18 mouse cellular contexts compared by ENCODE assay signal in genomic region chr15:95005121-95005824, GRCm38 (mm10).
DNase-seq lines count a peak whose midpoint lies in the region; ATAC-seq and TF ChIP-seq lines count a peak whose summit lies in the region.
"Had no signal": no experiment of that assay in that cellular context is flagged by ENCODE, and none has a peak within 500 bp of the region (broad histone marks: within the 10 kb centered on the region; RNA-seq: fewer than 3 reads in every experiment).

No protein-coding gene starts in this region.

- H3K27ac ChIP-seq in hindbrain, embryonic 14.5 days: 0 out of 2 replicates have a peak overlapping the region, but pooled peaks have one; percentile 39
- no peak overlapping the region for H3K27ac ChIP-seq in hindbrain, embryonic 10.5 days
- H3K27ac ChIP-seq in forebrain, postnatal 0 days (ENCODE audit: low read depth, low read length): peak overlapping the region; percentile 3; the same call in 1 of the 2 replicates
- H3K27ac ChIP-seq: embryonic facial prominence, embryonic 15.5 days; heart, embryonic 15.5 days; intestine, embryonic 15.5 days; limb, embryonic 15.5 days; macrophage had no signal

- in situ Hi-C loops in Patski (cut with MboI; ENCODE audit: low pct_unique_long_range_greater_than_20kb): no loop called here

- POLR2A ChIA-PET in Patski (lab: Charles Lee): no interaction called here

- TF ChIP-seq CTCF in Patski (IDR thresholded peaks at IDR 0.05): no peak
- no peak for TF ChIP-seq CTCF in forebrain, postnatal 0 days (IDR thresholded peaks at IDR 0.05; ENCODE audit: low read depth)

- H3K9ac ChIP-seq in hindbrain, embryonic 14.5 days: no peak overlapping the region
- no peak overlapping the region for H3K9ac ChIP-seq in forebrain, postnatal 0 days
- H3K9ac ChIP-seq: embryonic facial prominence, embryonic 15.5 days; heart, embryonic 15.5 days; intestine, embryonic 15.5 days; limb, embryonic 15.5 days had no signal

- CTCF ChIA-PET in Patski (lab: Charles Lee): interaction anchor here (1.1 to 1.2 kb wide), 3 partner anchors 12 to 23 kb away, joined by 3 to 4 read pairs (median 4); no protein-coding TSS in a partner anchor

- intact Hi-C loops in heart, postnatal 10 days (cut with DNase I): no loop called here
- intact Hi-C loops in gastrocnemius, postnatal 36 days (cut with DNase I): no loop called here

- no peaks in the 10 kb centered on the region for H3K36me3 ChIP-seq in hindbrain, embryonic 14.5 days (replicated peaks; ENCODE audit: control insufficient read depth, insufficient read depth)
- H3K36me3 ChIP-seq in hindbrain, embryonic 10.5 days: no peaks in the 10 kb centered on the region
- no peaks in the 10 kb centered on the region for H3K36me3 ChIP-seq in forebrain, postnatal 0 days (ENCODE audit: insufficient read depth)
- H3K36me3 ChIP-seq: embryonic facial prominence, embryonic 15.5 days; G1E; heart, embryonic 15.5 days; intestine, embryonic 15.5 days; limb, embryonic 15.5 days had no signal

- no peaks in the 10 kb centered on the region; the same call in 1 of the 2 replicates for H3K4me1 ChIP-seq in hindbrain, embryonic 14.5 days (replicated peaks; ENCODE audit: control insufficient read depth, insufficient read depth, low read length)
- no peaks in the 10 kb centered on the region for H3K4me1 ChIP-seq in hindbrain, embryonic 10.5 days (replicated peaks)
- H3K4me1 ChIP-seq in forebrain, postnatal 0 days (ENCODE audit: insufficient read depth): peaks cover 3% of the 10 kb centered on the region; the same call in 1 of the 2 replicates
- H3K4me1 ChIP-seq: embryonic facial prominence, embryonic 15.5 days; heart, embryonic 15.5 days; intestine, embryonic 15.5 days had no signal

- no peaks in the 10 kb centered on the region for H3K9me3 ChIP-seq in hindbrain, embryonic 14.5 days (ENCODE audit: control insufficient read depth, low read length)
- no peaks in the 10 kb centered on the region for H3K9me3 ChIP-seq in hindbrain, embryonic 10.5 days
- H3K9me3 ChIP-seq in forebrain, postnatal 0 days (ENCODE audit: low read length): no peaks in the 10 kb centered on the region
- H3K9me3 ChIP-seq: embryonic facial prominence, embryonic 15.5 days; heart, embryonic 15.5 days; intestine, embryonic 15.5 days; limb, embryonic 15.5 days had no signal

- H3K4me3 ChIP-seq in hindbrain, embryonic 14.5 days (replicated peaks; ENCODE audit: low read length): no peak overlapping the region
- no peak overlapping the region for H3K4me3 ChIP-seq in hindbrain, embryonic 10.5 days
- no peak overlapping the region for H3K4me3 ChIP-seq in forebrain, postnatal 0 days (ENCODE audit: low read depth, low read length)
- H3K4me3 ChIP-seq: embryonic facial prominence, embryonic 15.5 days; heart, embryonic 15.5 days; intestine, embryonic 15.5 days; limb, embryonic 15.5 days had no signal

- no peak for ATAC-seq in hindbrain, embryonic 14.5 days (ENCODE audit: low FRiP score)
- no peak for ATAC-seq in Patski
- peak; percentile 47; the same call in 1 of the 2 replicates for ATAC-seq in forebrain, postnatal 0 days
- ATAC-seq: intestine, embryonic 15.5 days had no signal

- no peak for DNase-seq in hindbrain, embryonic 14.5 days (ENCODE audit: low spot score)
- no peak for DNase-seq in hindbrain, embryonic 10.5 days (ENCODE audit: low spot score)
- DNase-seq in Patski (ENCODE audit: low read depth, low spot score): peak; percentile 24
- DNase-seq in cerebellum, adult 11-12 months: peak; percentile 48
- peak; percentile 67 for DNase-seq in forebrain, postnatal 0 days
- no peak for DNase-seq in heart, postnatal 10 days
- no peak for DNase-seq in gastrocnemius, postnatal 36 days
- DNase-seq: adrenal gland, postnatal 25 days; kidney, postnatal 14 days; lung, adult 2 months; right cerebral cortex, postnatal 14 days; thymus, adult 18-20 months had no signal

- 54% methylated on average over 8 of the region's 8 CpGs for WGBS in hindbrain, embryonic 14.5 days
- WGBS in hindbrain, embryonic 10.5 days: 85% methylated on average over 8 of the region's 8 CpGs
- WGBS in forebrain, postnatal 0 days: 21% methylated on average over 8 of the region's 8 CpGs

- H3K27me3 ChIP-seq in hindbrain, embryonic 14.5 days (ENCODE audit: control insufficient read depth, insufficient read depth, low read length): no peaks in the 10 kb centered on the region
- H3K27me3 ChIP-seq in hindbrain, embryonic 10.5 days (ENCODE audit: insufficient read depth, poor library complexity, severe bottlenecking): no peaks in the 10 kb centered on the region
- H3K27me3 ChIP-seq in Patski: no peaks in the 10 kb centered on the region
- H3K27me3 ChIP-seq in forebrain, postnatal 0 days (ENCODE audit: insufficient read depth, low read length): no peaks in the 10 kb centered on the region
- H3K27me3 ChIP-seq: embryonic facial prominence, embryonic 15.5 days; heart, embryonic 15.5 days; intestine, embryonic 15.5 days; limb, embryonic 15.5 days had no signal

- H3K4me2 ChIP-seq in hindbrain, embryonic 14.5 days (replicated peaks): no peak overlapping the region
- H3K4me2 ChIP-seq in forebrain, postnatal 0 days (ENCODE audit: low read depth): no peak overlapping the region
- H3K4me2 ChIP-seq: embryonic facial prominence, embryonic 15.5 days; heart, embryonic 15.5 days; intestine, embryonic 15.5 days; limb, embryonic 15.5 days had no signal

Comparison
In these comparisons a context has a peak if more than half of its experiments do, and no peak if none do; other contexts are left out.
1. DNase-seq: peak in Patski (single experiment), cerebellum, adult 11-12 months (single experiment) and forebrain, postnatal 0 days (single experiment); none in hindbrain, embryonic 14.5 days (single experiment), hindbrain, embryonic 10.5 days (single experiment), heart, postnatal 10 days (0 of 2) and gastrocnemius, postnatal 36 days (0 of 2).